ENCODE assay signal across 10 mouse cellular contexts in the genomic region with DNA sequence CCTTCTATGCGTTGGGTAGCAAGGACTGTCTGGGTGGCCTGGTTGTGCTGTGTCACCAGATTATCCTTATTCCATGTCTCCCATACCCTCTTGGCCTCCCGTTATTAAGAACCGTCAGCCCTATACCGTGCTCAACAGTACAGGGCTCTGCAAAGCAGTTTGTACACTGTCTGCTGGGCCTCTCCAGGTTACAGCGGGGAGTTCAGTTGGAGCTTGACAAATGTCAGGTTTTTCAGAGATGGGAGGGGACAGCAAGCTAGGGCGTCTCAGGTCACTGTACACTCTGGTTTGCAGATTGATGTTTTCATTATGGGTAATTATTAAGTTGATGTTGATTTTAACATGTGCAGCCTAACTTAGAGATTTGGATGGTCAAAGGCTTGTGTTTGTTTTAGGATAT.
DNase-seq lines count a peak whose midpoint lies in the region; ATAC-seq and TF ChIP-seq lines count a peak whose summit lies in the region.
"Had no signal": no experiment of that assay in that cellular context is flagged by ENCODE, and none has a peak within 500 bp of the region (broad histone marks: within the 10 kb centered on the region; RNA-seq: fewer than 3 reads in every experiment).

No protein-coding gene starts in this region.

- peaks cover 100% of the 10 kb centered on the region for H3K79me2 ChIP-seq in macrophage (ENCODE audit: inconsistent target)

- WGBS in heart, embryonic 15.5 days: 68% methylated on average over 6 of the region's 6 CpGs
- 59% methylated on average over 6 of the region's 6 CpGs for WGBS in lung, embryonic 14.5 days
- WGBS in heart, embryonic 16.5 days: 63% methylated on average over 6 of the region's 6 CpGs
- 79% methylated on average over 5 of the region's 6 CpGs for WGBS in macrophage (ENCODE audit: missing documents)

- H3K9me3 ChIP-seq in heart, embryonic 15.5 days (replicated peaks): no peaks in the 10 kb centered on the region
- H3K9me3 ChIP-seq in lung, embryonic 14.5 days (ENCODE audit: low read depth, low read length): no peaks in the 10 kb centered on the region
- no peaks in the 10 kb centered on the region for H3K9me3 ChIP-seq in heart, embryonic 16.5 days (replicated peaks; ENCODE audit: control insufficient read depth, low read length)
- H3K9me3 ChIP-seq: hindbrain, embryonic 13.5 days had no signal

- no peak overlapping the region for H3K4me2 ChIP-seq in heart, embryonic 15.5 days
- no peak overlapping the region for H3K4me2 ChIP-seq in lung, embryonic 14.5 days
- no peak overlapping the region for H3K4me2 ChIP-seq in heart, embryonic 16.5 days (ENCODE audit: low read depth, low read length)
- H3K4me2 ChIP-seq: hindbrain, embryonic 13.5 days had no signal

- 0 out of 2 replicates have a peak, but pooled peaks cover 6% of the 10 kb centered on the region for H3K36me3 ChIP-seq in heart, embryonic 15.5 days
- peaks cover 43% of the 10 kb centered on the region for H3K36me3 ChIP-seq in lung, embryonic 14.5 days (ENCODE audit: insufficient read depth)
- 0 out of 2 replicates have a peak, but pooled peaks cover 6% of the 10 kb centered on the region for H3K36me3 ChIP-seq in heart, embryonic 16.5 days (ENCODE audit: control insufficient read depth, insufficient read depth)
- H3K36me3 ChIP-seq in macrophage (ENCODE audit: inconsistent target): peaks cover 7% of the 10 kb centered on the region; the same call in 1 of the 2 replicates

- no peak for DNase-seq in heart, adult 8-10 months (ENCODE audit: low spot score)
- no peak for DNase-seq in lung, embryonic 14.5 days
- no peak for DNase-seq in lung, postnatal 14 days
- no peak for DNase-seq in testis, postnatal 10 days (ENCODE audit: low spot score)
- no peak for DNase-seq in right cerebral cortex, postnatal 25 days

- no peak overlapping the region for H3K9ac ChIP-seq in heart, embryonic 15.5 days
- H3K9ac ChIP-seq in lung, embryonic 14.5 days: no peak overlapping the region
- 0 out of 2 replicates have a peak overlapping the region, but pooled peaks have one; percentile 27 for H3K9ac ChIP-seq in heart, embryonic 16.5 days (ENCODE audit: low read length)
- H3K9ac ChIP-seq: hindbrain, embryonic 13.5 days had no signal

- H3K4me1 ChIP-seq in heart, embryonic 15.5 days (replicated peaks): peaks cover 86% of the 10 kb centered on the region
- peaks cover 37% of the 10 kb centered on the region for H3K4me1 ChIP-seq in lung, embryonic 14.5 days (ENCODE audit: insufficient read depth)
- peaks cover 86% of the 10 kb centered on the region for H3K4me1 ChIP-seq in heart, embryonic 16.5 days (ENCODE audit: control insufficient read depth, insufficient read depth, low read length)

- no peak overlapping the region for H3K4me3 ChIP-seq in heart, embryonic 15.5 days
- no peak overlapping the region for H3K4me3 ChIP-seq in lung, embryonic 14.5 days (ENCODE audit: low read depth, low read length)
- no peak overlapping the region for H3K4me3 ChIP-seq in heart, embryonic 16.5 days (ENCODE audit: low read length)
- no peak overlapping the region for H3K4me3 ChIP-seq in macrophage (ENCODE audit: inconsistent target)
- H3K4me3 ChIP-seq: hindbrain, embryonic 13.5 days had no signal

- no peak for ATAC-seq in heart, embryonic 15.5 days (replicated peaks; ENCODE audit: insufficient number of reproducible peaks, insufficient read depth, low FRiP score, low read depth)
- ATAC-seq in lung, embryonic 14.5 days (ENCODE audit: insufficient read depth): 0 out of 2 replicates have a peak, but pooled peaks have one; percentile 18
- no peak for ATAC-seq in heart, embryonic 16.5 days (replicated peaks; ENCODE audit: extremely low read depth, insufficient read depth, low FRiP score)

- peak overlapping the region; percentile 38 for H3K27ac ChIP-seq in heart, embryonic 15.5 days
- peak overlapping the region; percentile 50; the same call in 1 of the 2 replicates for H3K27ac ChIP-seq in lung, embryonic 14.5 days (ENCODE audit: low read depth)
- H3K27ac ChIP-seq in heart, embryonic 16.5 days (ENCODE audit: low read length): peak overlapping the region; percentile 76
- peak overlapping the region; percentile 100 for H3K27ac ChIP-seq in macrophage
- H3K27ac ChIP-seq: hindbrain, embryonic 13.5 days had no signal

- TF ChIP-seq CTCF in lung, embryonic 14.5 days (IDR thresholded peaks at IDR 0.05; ENCODE audit: low read depth): no peak

- H3K27me3 ChIP-seq in heart, embryonic 15.5 days: no peaks in the 10 kb centered on the region
- no peaks in the 10 kb centered on the region for H3K27me3 ChIP-seq in lung, embryonic 14.5 days (ENCODE audit: insufficient read depth, low read length)
- no peaks in the 10 kb centered on the region for H3K27me3 ChIP-seq in heart, embryonic 16.5 days (ENCODE audit: control insufficient read depth, insufficient read depth, low read length)
- H3K27me3 ChIP-seq: CH12.LX; hindbrain, embryonic 13.5 days had no signal

Comparison
In these comparisons a context has a peak if more than half of its experiments do, and no peak if none do; other contexts are left out.
1. H3K27ac ChIP-seq: peak in every context shown above with its lines; median percentile 100 in macrophage; 76 in heart, embryonic 16.5 days; 50 in lung, embryonic 14.5 days; 38 in heart, embryonic 15.5 days.